Mouse (Mus musculus) liver, embryonic 15.5 days (tissue): Measurements from ENCODE around the gene Pik3r6. TPM values are rescaled to one million over a fixed set of nuclear protein-coding genes. Genes with fewer than 3 reads are reported as not detected.

ENCODE experiments used
- polyA plus RNA-seq: library from polyadenylated mRNA; unstranded; fragments of >200 nt; fragmentation: Nextera tagmentation; extraction: Ambion mirVana; gene quantifications from 2 replicates; pipeline ENCODE4 v1.2.1, GENCODE M21; 2015

The Pik3r6 gene
- polyA plus RNA-seq, 1 experiment from 2014 or later: 2.1 TPM

Other genes with a start within 250 kb of the Pik3r6 start
- gene Ntn1, start 102.2 kb upstream of the Pik3r6 start, polyA plus RNA-seq: 0.15 and 0.25 TPM in 2 replicates
- 0.78 and 0.83 TPM in 2 replicates for gene Pik3r5, start 70.9 kb upstream of the Pik3r6 start, polyA plus RNA-seq
- gene Mfsd6l, start 53.2 kb downstream of the Pik3r6 start, polyA plus RNA-seq: not detected in 2 replicates
- not detected in 2 replicates for gene Ccdc42, start 84.0 kb downstream of the Pik3r6 start, polyA plus RNA-seq
- 13.3 and 15.7 TPM in 2 replicates for gene Myh10, start 188.5 kb downstream of the Pik3r6 start, polyA plus RNA-seq